Mouse (Mus musculus) myocyte (in vitro differentiated cells): ENCODE measurements around the gene C1ql3.

ENCODE experiments used
- CEBPB ChIP-seq: IDR thresholded peaks from 2 replicates; pipeline ENCODE4 v1.6.1; 2011; ENCODE audit warnings: mild to moderate bottlenecking, moderate library complexity; ENCODE audit not compliant: poor library complexity, insufficient read depth, severe bottlenecking
- E2F4 ChIP-seq: IDR thresholded peaks from one replicate; pipeline ENCODE4 v1.6.1; 2011; ENCODE audit warnings: mild to moderate bottlenecking, control low read depth, moderate library complexity; ENCODE audit not compliant: insufficient read depth
- MAX ChIP-seq: IDR thresholded peaks from one replicate; pipeline ENCODE4 v1.6.1; 2011; ENCODE audit warnings: low read depth, mild to moderate bottlenecking, control low read depth
- MYOD1 ChIP-seq, 3 experiments: IDR thresholded peaks; one replicate each; pipeline ENCODE4 v1.6.1; 2011; ENCODE audit warnings: control low read depth in 2 of 3, low read depth in 2 of 3, mild to moderate bottlenecking in 2 of 3, moderate library complexity in 1 of 3; ENCODE audit not compliant: insufficient read length in 2 of 3, control insufficient read depth in 1 of 3
- MYOG ChIP-seq, 3 experiments: IDR thresholded peaks; one replicate each; pipeline ENCODE4 v1.6.1; 2011; ENCODE audit warnings: control low read depth in 2 of 3, low read depth in 2 of 3, mild to moderate bottlenecking in 2 of 3; ENCODE audit not compliant: insufficient read length in 2 of 3, control insufficient read depth in 1 of 3, insufficient read depth in 1 of 3
- POLR2A ChIP-seq: IDR thresholded peaks from one replicate; pipeline ENCODE4 v1.6.1; 2011; ENCODE audit warnings: low read depth, mild to moderate bottlenecking, control low read depth, moderate library complexity; ENCODE audit not compliant: insufficient read length
- TCF12 ChIP-seq: IDR thresholded peaks from one replicate; pipeline ENCODE4 v1.6.1; 2011; ENCODE audit warnings: mild to moderate bottlenecking, control low read depth; ENCODE audit not compliant: poor library complexity, insufficient read depth, severe bottlenecking
- TCF3 ChIP-seq: IDR thresholded peaks from one replicate; pipeline ENCODE4 v1.6.1; 2011; ENCODE audit warnings: low read depth, control low read depth; ENCODE audit not compliant: insufficient read length
- USF1 ChIP-seq: IDR thresholded peaks from one replicate; pipeline ENCODE4 v1.6.1; 2011; ENCODE audit warnings: low read depth, mild to moderate bottlenecking, control low read depth, moderate library complexity

GRCm38 (mm10) chr2:12978771-12979170 lies 32.8 kb downstream of the C1ql3 start:
- TF ChIP-seq POLR2A: no peak
- no peak for TF ChIP-seq MYOG (IDR thresholded peaks at IDR 0.05; ENCODE audit: control insufficient read depth in 1 of 3, insufficient read depth in 1 of 3, insufficient read length in 2 of 3, low read depth in 2 of 3)
- no peak for TF ChIP-seq MAX
- TF ChIP-seq E2F4: no peak
- no peak for TF ChIP-seq TCF3
- no peak for TF ChIP-seq TCF12
- no peak for TF ChIP-seq CEBPB
- no peak for TF ChIP-seq USF1
- TF ChIP-seq MYOD1 (IDR thresholded peaks at IDR 0.05; ENCODE audit: control insufficient read depth in 1 of 3, insufficient read length in 2 of 3, low read depth in 2 of 3): no peak
